Mouse (Mus musculus): Measurements from ENCODE around the gene Pias3. TPM values are rescaled to one million over a fixed set of nuclear protein-coding genes. Genes with fewer than 3 reads are reported as not detected.
"Not testable (repeated sequence)": the region's sequence is repeated elsewhere in the genome, so short reads cannot be mapped to it uniquely, and the experiment has no call there.

Pias3 gene
- total RNA-seq (2021): 10 to 100 TPM; 30.7 to 33.3 TPM
- long read RNA-seq, experiment 1, transcript Pias3-201 (14 exons, 2,931 nt): minor isoform, 8 of 59 reads
- long read RNA-seq, experiment 1, transcript Pias3-202 (14 exons, 2,858 nt): major isoform, 20 of 59 reads
- long read RNA-seq, experiment 1, partial matches to known transcripts: 13 of 59 reads
- long read RNA-seq, experiment 1, other reads (novel, unspliced or antisense): 18 of 59 reads
- long read RNA-seq, experiment 2, transcript Pias3-201 (14 exons, 2,931 nt): minor isoform, 14 of 64 reads
- long read RNA-seq, experiment 2, transcript Pias3-202 (14 exons, 2,858 nt): major isoform, 17 of 64 reads
- long read RNA-seq, experiment 2, partial matches to known transcripts: 17 of 64 reads
- long read RNA-seq, experiment 2, other reads (novel, unspliced or antisense): 16 of 64 reads

GRCm38 (mm10) chr3:96696198-96696765, at the start of gene Pias3:
Gene Pias3, plus strand, starts transcription at chr3:96696384.
- DNase-seq (ENCODE audit: low spot score in 2 of 2): peak; percentile 80 to 90

DNA sequence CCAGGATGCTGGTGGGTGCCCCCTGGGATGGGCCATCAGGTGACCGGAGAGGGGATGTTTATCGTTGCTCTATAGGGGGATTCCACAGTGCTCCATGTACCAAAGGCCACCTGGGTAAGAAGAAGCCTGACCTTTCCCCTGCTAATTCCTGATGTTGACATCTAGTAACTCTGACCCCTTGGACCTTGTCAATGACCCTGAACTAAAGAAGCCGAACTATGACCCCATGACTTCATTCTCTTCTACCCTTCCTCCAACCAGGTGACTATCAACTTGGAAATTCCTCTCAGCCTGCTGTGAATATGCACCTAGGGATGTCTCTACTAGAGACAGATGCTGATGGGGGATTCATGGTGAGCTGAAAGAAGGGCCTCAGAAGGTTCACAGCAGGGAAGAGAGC, 48.8 kb upstream of the Pias3 start:
- no peak for DNase-seq (ENCODE audit: low spot score in 2 of 2)

DNA sequence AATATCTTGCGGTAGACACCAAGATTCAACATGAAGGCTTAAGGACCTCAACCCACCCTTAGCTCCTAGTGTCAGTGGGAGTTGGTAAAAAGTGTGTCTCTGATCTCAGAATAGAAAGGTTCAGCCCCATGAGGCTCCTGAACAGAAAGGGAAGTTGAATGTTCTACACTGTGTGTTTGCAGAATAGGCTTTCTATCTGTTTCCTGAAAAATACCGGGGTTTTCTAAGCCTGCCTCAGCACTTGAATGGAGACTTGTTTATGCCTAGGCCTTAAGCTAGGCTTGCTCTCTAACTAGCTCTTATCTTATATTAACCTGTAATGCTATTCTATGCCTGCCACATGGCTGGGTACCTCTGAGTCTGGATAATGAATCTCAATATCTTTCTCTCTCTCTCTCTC, 35.3 kb upstream of the Pias3 start:
- DNase-seq (ENCODE audit: low spot score in 2 of 2): no peak

- DNase-seq (ENCODE audit: low spot score in 2 of 2): no peak
Measured at GRCm38 (mm10) chr3:96662731-96663316, 33.4 kb upstream of the Pias3 start.

GRCm38 (mm10) chr3:96663432-96664239, 32.5 kb upstream of the Pias3 start:
- peak; percentile 61 to 85 for DNase-seq (ENCODE audit: low spot score in 2 of 2)

DNA sequence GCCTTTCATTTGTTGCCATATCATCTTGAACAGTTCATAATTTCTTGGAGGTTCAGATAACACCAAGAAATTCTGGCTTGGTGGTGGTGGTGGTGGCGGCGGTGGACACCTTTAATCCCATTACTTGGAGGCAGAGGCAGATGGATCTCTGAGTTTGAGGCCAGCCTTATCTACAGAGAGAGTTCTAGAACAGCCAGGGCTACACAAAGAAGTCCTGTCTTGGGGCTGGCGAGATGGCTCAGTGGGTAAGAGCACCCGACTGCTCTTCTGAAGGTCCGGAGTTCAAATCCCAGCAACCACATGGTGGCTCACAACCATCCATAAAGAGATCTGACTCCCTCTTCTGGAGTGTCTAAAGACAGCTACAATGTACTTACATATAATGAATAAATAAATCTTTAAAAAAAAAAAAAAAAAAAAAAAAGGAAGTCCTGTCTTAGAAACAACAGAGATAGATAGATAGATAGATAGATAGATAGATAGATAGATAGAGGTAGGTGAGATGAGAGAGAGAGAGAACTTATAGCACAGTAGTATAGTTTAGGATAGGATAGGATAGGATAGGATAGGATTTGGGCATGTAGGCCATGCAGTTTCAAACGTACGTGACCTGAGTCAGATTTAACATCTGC, 30.3 kb upstream of the Pias3 start:
- DNase-seq (ENCODE audit: low spot score in 2 of 2): not testable (repeated sequence)

GRCm38 (mm10) chr3:96666916-96667315, 29.3 kb upstream of the Pias3 start:
- DNase-seq (ENCODE audit: low spot score in 2 of 2): no peak

- DNase-seq (ENCODE audit: low spot score in 2 of 2): no peak
Measured at GRCm38 (mm10) chr3:96667316-96667715, 28.9 kb upstream of the Pias3 start.

GRCm38 (mm10) chr3:96668424-96669067, 27.6 kb upstream of the Pias3 start:
- DNase-seq (ENCODE audit: low spot score in 2 of 2): no peak

DNA sequence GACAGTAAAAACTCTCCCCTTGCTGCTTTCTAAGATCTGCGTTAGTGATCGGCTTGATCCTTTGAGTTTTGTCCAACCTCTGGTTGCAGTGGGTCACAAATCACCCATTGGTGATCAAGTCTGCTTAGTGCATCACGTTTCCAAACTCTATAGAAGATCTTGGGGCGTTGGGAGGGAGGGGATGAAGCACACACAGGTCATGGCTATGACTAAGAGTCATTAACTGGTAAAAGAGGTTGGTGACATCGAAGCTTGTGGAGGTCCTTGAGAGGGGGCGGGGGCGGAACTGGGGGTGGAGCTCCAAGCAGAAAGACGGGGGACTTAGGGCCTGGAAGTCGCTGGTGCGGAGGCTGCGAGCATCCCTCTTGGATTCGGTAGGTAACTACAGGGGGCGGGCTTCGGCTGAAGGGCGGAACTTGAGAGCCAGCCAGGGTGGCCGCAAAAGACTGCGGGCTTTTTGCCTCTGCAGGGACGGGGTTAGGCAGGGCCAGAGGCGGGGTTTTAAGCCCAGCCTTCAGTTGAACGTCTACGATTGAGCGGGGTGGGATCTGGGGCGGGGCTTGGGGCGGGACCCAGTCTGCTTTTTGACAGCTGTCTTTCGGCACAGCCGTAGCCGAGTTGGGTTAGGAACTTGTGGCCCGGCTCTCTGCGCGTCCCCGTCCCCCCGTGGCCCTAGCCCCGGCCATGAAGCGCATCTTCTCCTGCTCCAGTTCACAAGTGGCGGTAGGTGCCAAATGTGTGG, 26.3 kb upstream of the Pias3 start, which contains the start of gene Ankrd35:
Gene Ankrd35 (plus strand): TSS at position 405 of the 742 bp plus-strand sequence.
- DNase-seq (ENCODE audit: low spot score in 2 of 2): peak; percentile 58 to 79

- no peak for DNase-seq (ENCODE audit: low spot score in 2 of 2)
Measured at GRCm38 (mm10) chr3:96671519-96671918, 24.7 kb upstream of the Pias3 start.

DNA sequence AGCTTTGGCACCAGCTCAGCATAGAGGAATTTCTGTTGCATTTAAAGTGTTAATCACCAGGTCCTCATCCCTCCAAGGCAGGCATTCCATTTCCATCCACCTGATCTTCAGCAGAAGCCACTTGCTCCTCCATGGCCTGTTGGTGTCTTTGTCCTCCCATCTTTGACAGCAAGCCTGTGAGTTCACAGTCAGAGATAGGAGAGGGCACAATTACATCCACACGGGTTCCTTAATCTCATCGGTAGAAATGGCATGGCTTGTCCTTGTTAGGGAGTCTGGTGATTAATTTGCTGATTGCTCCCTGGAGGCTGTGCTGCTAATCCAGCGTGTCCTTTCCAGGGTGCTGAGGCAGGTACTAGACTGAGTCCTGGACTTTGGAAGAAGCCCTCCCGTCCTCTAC, 22.7 kb upstream of the Pias3 start:
- DNase-seq (ENCODE audit: low spot score in 2 of 2): no peak

DNA sequence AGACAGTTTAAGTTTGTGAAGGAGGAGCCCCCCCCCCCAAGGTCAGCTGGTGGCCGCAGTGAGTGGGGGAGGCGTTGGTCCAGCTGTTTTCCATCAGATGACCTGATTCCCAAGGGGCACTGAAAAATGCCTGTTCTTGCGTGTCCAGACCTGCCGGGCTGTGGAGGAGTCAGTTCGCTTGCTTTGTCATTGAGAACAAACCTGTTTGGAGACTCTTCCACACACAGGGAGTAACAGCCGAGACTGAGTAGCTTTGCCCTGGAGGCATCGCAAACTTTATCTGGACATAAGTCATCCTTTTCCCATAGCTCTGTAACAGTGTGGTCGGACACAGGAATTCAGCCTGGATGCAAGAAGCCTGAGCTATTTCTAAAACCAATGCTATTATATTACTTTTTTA, 21.7 kb upstream of the Pias3 start:
- peak in 1 of 2 experiments; percentile 24 for DNase-seq (ENCODE audit: low spot score in 2 of 2)

DNA sequence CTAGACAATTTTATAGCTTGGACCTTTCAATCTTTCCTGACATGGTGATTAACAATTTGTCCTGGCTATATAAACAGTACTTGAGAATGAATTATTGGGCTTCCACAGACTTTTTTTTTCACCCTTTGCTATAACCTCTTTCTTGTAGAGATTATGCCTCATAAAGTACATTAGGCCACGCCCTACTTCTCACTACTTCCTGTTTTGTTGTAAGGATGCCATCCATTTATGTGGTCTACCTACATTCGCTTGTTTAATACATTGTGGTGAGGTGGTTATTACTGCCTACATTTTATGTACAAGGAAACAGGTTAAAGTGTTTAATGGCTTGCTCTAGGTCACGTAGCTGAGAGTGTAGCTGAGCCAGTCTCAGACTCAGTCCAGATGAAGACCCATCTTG, 21.0 kb upstream of the Pias3 start:
- DNase-seq (ENCODE audit: low spot score in 2 of 2): no peak

GRCm38 (mm10) chr3:96675690-96676089, 20.5 kb upstream of the Pias3 start:
- no peak for DNase-seq (ENCODE audit: low spot score in 2 of 2)

GRCm38 (mm10) chr3:96678456-96678855, 17.7 kb upstream of the Pias3 start:
- no peak for DNase-seq (ENCODE audit: low spot score in 2 of 2)

DNA sequence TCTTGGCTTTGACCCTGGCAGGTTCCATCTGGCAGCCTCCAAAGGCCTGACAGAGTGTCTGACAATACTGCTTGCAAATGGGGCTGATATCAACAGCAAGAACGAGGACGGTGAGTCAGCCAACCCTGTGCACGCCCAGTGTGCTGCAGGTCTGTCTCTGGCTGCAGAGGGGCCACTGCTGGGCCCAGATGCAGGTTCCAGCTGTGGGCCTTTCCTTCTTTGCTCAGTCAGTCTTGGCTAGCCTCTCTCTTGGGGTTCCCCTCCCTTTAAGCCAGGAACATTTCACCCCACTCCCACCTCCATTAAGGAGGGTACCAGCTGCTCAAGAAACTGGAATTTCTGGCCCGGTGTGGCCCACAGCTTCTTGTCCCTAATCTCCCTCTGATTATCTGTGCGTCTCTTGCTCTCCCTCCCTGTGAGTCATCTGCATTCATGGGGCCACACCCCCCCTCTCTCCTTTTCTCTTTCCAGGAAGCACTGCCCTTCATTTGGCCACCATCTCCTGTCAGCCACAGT, 17.0 kb upstream of the Pias3 start:
- DNase-seq (ENCODE audit: low spot score in 2 of 2): no peak

DNA sequence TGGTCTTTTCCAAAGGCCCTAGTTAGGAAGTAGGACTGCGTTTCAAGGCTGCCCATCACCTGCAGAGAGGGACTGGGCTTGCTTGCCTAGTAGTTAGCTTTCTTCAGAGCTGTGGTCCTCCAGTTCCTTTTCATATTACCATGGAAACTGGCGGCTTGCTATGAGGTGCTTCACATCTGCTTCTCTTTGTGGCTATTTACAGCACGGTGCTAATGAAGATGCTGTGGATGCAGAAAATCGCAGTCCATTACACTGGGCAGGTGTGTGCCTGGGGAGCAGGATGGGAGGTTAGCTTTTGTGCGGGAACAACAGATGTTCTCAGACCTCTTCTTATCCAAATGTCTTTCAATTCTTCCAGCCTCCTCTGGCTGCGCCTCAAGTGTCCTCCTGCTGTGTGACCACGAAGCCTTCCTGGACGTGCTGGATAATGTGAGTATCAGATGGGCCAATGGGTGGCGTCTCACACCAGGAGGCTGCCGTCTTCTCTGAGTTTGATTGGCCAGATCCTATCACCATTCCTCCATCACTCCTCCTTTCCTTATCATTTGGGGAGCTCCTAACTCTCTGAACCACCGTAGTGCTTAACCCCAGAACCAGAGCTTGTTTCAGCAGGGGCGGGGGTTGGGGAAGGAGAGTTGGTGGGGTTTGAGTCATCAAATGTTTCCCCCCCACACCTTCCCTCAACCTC, 15.8 kb upstream of the Pias3 start:
- DNase-seq (ENCODE audit: low spot score in 2 of 2): no peak

- no peak for DNase-seq (ENCODE audit: low spot score in 2 of 2)
Measured at GRCm38 (mm10) chr3:96683496-96683895, 12.7 kb upstream of the Pias3 start.

Data from gastrocnemius, postnatal 4 days (tissue).